Mouse (Mus musculus) heart, postnatal 10 days (tissue): ENCODE data around the gene Zfp598. TPM values are rescaled to one million over a fixed set of nuclear protein-coding genes. Genes with fewer than 3 reads are reported as not detected.

ENCODE experiments used
- DNase-seq, 2 experiments: peaks; one replicate each; pipeline ENCODE4 v3.0.0; 2021
- intact Hi-C: fragments of 180-260 bp; cut with DNase I; formaldehyde crosslinking; loops from one replicate; pipeline ENCODE4 v1.15.1; 2025
- total RNA-seq, 2 experiments: library from RNA; stranded (reverse); gene quantifications; 2 replicates each; pipeline ENCODE4 v1.2.3; 2021

The Zfp598 gene
- total RNA-seq, 2 experiments from 2014 or later: 25.1 to 25.4 TPM

- DNase-seq: no peak
- intact Hi-C loops: no loop called here
Measured at GRCm38 (mm10) chr17:24676877-24677276, 7.4 kb downstream of the Zfp598 start.

DNA sequence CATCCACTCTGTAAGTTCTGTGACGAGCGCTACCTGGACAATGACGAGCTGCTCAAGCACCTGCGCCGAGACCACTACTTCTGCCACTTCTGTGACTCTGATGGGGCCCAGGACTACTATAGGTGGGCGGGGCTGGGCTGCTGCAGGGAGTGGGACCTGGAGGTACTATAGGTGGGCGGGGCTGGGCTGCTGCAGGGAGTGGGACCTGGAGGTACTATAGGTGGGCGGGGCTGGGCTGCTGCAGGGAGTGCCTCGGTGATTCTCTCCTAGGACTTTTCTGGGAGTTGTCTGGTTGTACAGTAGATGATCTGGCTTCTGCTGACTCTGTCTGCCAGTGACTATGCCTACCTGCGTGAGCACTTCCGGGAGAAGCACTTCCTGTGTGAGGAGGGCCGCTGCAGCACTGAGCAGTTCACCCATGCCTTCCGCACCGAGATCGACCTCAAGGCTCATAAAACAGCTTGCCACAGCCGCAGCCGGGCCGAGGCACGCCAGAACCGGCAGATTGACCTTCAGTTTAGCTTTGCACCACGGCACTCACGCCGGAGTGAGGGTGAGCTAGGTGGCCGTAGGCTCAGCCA lies 8.1 kb downstream of the Zfp598 start:
- intact Hi-C loops: no loop called here

GRCm38 (mm10) chr17:24686514-24686913 lies 17.0 kb downstream of the Zfp598 start:
- DNase-seq: peak in 1 of 2 experiments; percentile 44
- intact Hi-C loops: no loop called here

More for the DNA sequence above, 8.1 kb downstream of the Zfp598 start:
- no peak for DNase-seq

GRCm38 (mm10) chr17:24687146-24687595 lies 17.7 kb downstream of the Zfp598 start:
- peak; percentile 42 to 48 for DNase-seq
- intact Hi-C loops: no loop called here

DNA sequence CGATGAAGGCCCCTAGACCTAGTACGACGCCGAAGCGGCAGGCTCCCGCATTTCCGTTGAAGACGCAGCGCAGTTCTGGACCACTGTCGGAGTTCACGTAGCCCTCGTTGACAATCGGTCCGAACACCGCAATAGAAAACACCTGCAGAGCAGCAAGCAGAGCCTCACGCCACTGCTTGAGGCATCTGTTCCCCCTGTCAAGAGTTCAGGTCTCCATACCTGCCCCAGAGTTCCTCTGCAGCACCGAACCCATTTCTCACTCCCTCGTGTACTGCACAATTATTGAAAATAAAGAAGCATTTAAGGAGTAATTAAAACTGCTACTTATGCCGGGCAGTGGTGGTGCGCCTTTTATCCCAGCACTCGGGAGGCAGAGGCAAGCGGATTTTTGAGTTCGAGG lies 18.1 kb downstream of the Zfp598 start:
- DNase-seq: no peak
- intact Hi-C loops: no loop called here

DNA sequence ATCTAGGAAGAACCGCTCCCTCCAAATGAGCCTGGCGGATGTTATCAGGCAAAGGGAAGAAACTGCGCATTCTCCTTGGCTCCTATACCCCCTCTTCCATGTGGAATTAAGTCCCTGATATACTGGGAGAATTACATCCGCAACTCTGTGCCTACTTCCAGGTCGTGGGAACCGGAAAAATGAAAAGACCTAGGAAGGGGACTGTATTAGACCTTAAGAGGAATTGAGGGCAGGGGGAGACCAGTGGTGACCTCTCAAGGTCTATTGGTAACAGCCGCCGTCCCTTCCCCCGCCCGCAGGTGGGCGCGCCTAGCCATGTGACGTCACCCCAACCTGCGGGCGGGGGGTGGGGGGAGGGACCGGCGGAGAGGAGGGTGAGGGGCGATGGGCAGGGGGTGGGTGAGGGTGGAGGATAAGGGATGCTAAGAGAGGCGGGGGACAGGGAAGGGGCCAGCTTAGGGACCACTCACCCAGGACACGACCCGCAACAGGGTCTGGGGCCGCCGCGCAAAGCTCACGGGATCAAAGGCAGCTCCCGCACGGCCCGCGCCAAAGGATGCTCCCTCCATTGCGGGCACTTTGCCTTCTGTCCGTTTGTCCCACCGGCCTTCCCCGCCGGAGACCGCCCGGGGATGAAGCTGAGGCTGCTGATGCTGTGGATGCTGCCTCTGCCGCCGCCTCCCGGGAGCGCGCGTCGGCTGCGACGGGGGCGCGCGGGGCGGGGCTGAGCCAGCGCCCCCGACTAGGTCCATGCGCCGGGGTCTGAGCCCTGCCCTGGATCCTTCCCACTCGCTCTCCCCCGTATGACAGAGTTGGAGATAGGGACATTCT lies 20.0 kb downstream of the Zfp598 start, which contains the start of gene Syngr3:
TSS of gene Syngr3 (minus strand) at position 705 of the 831 bp plus-strand sequence.
- intact Hi-C loops: no loop called here
- no peak for DNase-seq

DNA sequence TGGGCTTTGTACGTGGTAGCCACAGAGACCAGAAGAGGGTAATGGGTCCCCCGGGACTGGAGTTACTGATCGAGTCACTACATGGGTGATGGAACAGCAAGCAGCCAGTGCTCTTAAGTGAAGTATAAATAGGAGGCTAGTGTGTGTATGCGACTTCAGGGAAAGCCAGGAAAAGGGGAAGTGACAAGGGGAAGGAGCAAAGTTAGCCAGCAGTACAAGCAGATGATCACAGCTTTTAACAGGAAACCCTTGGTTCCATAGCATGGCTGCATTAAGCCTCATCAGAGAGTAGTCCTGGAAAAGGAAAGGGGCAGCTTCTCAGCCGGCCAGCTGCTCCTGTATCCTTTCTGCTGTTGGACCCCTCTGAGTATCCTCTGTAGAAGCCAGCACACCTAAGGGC lies 22.9 kb downstream of the Zfp598 start:
- no peak for DNase-seq
- intact Hi-C loops: no loop called here

DNA sequence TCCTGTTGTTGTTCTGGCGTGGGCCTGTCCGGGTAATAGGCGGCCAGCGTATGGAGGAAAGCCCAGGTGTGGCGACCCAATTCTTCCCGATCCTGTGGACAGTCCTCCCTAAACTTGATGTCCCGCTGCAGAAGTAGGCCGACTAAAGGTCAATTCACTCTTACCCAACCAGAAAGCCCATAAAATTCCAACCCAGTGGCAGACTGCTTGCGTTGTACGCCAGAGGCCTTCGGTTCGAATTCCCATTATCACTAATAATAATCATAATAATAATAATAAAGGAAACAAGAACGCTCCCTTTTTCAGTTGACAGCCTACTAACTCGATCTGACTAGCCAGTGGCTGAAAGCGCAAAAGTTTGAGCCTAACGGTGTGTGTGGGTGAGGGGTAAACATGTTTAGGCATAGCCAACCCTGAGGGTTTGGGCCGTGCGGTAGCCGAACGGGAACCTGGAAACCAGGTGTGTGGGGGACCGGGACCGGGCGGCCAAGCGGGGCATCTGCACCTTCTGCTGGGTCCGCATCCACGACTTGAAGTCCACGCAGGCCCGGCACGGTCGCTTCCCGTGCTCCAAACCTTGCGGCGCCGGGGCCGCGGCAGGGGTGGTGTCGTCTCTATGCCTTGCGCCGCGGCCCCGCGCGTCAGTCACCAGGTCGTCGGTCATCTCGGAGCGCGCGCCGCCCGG lies 26.0 kb downstream of the Zfp598 start:
- DNase-seq: no peak
- intact Hi-C loops: no loop called here

DNA sequence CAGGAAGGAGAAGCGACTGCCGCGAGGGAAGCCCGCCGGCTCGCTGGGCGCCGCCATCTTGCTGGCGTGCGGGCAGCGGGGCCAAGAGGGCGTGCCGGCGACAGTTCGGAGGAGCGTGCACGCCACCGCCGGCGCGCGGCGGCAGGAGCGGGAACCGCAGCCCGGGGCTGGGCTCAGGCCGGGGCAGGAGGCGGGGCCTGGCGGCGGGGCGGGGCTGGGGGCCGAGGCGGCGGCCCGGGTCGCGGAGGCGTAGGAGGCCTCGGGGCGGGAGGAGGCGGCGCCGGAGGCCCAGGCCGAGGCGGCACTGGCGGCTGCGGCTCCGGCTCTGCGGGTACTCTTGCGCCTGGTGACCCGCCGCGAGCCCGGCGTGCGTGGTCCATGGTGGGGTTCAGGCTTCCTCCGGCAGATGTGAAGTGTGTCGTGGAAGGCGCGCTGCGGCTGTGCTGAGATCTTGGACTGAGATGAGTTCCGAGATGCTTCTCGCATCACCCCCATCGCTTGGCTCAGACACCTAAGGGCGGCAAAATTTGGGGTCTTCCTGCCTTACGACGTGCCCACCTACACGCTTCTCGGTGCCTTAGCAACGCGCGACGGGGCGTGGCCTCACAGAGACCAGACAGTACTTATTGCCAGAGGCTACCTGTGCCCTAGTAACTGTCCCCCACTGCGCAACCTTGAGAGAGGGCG lies 26.7 kb downstream of the Zfp598 start, which contains the start of the genes Gfer and Noxo1:
TSS of gene Gfer (minus strand) at position 146 of the 687 bp plus-strand sequence.
TSS of gene Noxo1 (plus strand) at position 224 of the 687 bp plus-strand sequence.
- intact Hi-C loops: no loop called here
- DNase-seq: peak; percentile 90 to 93

DNA sequence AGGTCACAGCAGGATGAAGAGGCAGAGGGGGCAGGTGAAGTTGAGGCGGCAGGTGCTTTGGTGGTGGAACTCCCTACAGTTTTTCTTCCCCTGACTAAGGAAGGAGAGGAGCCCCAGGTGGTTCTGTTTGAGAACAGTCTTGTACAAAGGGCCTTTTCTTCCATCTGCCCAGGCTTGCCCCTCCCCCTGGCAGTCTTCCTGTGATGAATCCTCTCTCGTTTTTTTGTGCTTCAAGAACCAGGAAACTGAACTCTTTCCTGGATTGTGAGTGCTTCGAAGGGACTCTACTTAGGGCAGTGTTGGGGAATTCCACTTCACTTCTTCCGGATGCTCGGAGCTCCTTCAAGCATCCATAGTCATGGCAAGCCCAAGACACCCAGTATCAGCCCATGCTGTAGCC lies 28.5 kb downstream of the Zfp598 start:
- intact Hi-C loops: no loop called here
- DNase-seq: peak in 1 of 2 experiments; percentile 31

DNA sequence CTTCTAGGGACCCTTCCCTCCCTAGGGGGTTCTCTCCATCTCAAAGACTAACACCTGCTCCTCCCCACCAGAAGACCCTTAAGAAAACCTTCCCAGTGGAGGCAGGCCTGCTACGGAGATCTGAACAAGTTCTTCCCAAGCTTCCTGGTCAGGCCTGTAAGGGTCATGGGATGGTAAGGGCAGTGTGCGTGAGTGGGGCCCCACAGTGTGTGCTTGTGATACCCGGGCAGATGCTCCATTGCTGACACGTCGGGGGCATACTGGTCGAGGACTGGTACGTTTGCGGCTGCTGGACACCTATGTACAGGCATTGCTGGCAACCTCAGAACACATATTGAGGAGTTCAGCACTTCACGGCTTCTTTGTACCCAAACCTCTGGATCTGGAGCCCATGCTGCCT lies 29.2 kb downstream of the Zfp598 start:
- intact Hi-C loops: no loop called here
- DNase-seq: no peak

DNA sequence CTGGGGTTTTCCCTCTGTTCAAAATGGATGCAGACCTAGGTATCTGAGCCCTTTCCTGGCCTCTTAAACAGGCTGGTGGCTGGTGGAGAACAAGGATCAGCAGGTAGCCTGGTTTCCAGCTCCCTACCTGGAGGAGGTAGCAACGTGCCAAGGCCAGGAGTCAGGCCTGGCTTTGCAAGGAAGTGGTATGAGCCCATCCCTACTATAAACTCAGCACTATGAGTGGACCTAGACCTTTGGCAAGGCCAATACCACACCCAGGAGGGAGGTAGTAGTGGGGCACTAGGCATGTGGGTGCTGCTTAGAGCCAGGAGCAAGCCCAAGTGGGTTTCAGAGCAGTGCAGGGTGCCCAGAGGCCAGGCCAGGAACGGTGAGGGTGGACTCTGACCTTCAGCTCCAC lies 30.0 kb downstream of the Zfp598 start:
- DNase-seq: no peak
- intact Hi-C loops: no loop called here

DNA sequence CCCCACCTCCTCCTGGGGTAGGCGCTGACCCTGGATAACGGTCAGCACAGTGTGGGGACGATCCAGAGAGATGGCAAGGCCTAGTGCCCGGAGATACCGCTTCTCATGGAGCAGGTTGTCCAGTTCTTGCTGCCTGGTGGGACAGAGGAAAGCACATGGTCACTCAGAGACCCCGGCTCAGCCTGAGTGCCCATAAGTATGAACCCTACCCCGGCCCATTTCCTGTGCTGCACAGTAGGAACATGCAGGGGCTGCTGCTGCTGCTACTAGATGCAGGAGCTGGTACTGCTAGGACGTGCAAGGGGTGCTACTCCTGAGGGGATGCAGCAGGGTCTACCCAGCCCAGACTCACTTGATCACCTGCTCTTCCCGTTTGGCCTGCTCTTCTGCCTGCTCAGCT lies 31.8 kb downstream of the Zfp598 start:
- no peak for DNase-seq
- intact Hi-C loops: no loop called here

GRCm38 (mm10) chr17:24705821-24706220 lies 36.3 kb downstream of the Zfp598 start:
- no peak for DNase-seq
- intact Hi-C loops: no loop called here

GRCm38 (mm10) chr17:24706982-24707800 lies 37.7 kb downstream of the Zfp598 start, which contains the start of gene Tbl3:
Tbl3 (minus strand) TSS chr17:24707660.
- intact Hi-C loops: no loop called here

GRCm38 (mm10) chr17:24707801-24708425 lies 38.4 kb downstream of the Zfp598 start:
- intact Hi-C loops: no loop called here
- DNase-seq: no peak

More at GRCm38 (mm10) chr17:24706982-24707800, 37.7 kb downstream of the Zfp598 start, which contains the start of gene Tbl3:
- peak; percentile 96 to 98 for DNase-seq

DNA sequence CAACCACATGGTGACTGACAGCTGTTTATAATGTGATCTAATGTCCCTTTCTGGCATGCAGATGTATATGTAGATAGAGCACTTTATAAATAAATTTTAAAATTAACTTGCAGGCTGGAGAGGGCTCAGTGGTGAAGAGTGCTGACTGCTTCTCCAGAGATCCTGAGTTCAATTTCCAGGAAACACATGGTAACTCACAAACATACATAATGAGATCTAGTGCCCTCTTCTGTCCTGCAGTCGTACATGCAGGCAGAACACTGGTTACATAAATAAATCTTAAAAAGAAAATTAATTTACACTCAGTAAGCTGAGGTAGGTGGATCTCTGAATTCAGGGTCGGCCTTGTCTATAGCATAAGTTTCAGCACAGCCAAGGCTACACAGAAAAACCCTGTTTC lies 39.2 kb downstream of the Zfp598 start:
- intact Hi-C loops: no loop called here
- no peak for DNase-seq

- no peak for DNase-seq
- intact Hi-C loops: no loop called here
Measured at GRCm38 (mm10) chr17:24715556-24715955, 46.1 kb downstream of the Zfp598 start.

DNA sequence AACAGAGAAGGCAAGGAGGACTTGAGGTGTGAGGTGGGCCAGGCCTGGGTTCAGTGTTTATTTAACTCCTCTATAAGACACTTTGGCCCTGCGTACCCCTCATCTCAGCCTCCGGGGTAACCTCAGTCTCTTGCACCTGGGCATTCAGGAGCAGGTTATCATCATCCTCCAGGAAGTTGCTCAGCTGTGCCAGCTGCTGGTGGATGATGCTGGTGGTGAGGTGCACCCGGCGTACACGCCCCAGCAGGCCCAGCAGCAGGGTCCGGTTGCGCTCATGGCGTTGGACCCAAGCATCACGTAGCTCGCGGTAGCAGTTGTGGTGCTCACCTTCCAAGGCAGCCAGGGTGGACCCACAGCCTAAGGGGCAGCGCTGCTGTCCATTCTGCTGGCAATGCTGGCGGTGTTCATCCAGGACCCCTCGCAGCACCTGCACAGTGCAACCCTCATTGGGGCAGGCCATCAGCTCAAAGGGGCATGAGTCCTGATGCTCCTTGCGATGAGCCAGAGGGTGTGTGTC lies 46.7 kb downstream of the Zfp598 start:
- DNase-seq: no peak
- intact Hi-C loops: no loop called here
